Mouse (Mus musculus): ENCODE data around the gene Pgap1.

DNA sequence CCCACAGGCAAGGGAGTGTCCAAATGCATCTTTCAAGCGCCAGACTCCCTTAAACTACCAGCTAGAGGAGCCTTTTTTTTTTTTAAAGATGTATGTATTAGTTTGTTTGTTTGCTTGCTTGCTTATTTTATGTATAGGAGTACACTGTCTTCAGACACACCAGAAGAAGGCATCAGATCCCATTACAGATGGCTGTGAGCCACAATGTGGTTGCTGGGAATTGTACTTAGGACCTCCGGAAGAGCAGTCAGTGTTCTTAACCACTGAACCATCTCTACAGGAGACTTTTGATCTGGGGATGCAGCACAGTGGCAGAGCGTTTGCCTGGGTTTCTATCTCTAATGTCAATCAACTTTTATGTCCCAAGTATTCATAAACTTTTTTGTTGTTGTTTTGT is 118.4 kb downstream of the Pgap1 start:
- TF ChIP-seq CTCF (IDR thresholded peaks at IDR 0.05) = no peak
- no peak for TF ChIP-seq EP300 (IDR thresholded peaks at IDR 0.05; ENCODE audit: insufficient read depth, low read depth, low read length)
- TF ChIP-seq POLR2A (IDR thresholded peaks at IDR 0.05; ENCODE audit: insufficient read depth, low read depth, low read length) = no peak

All from heart, adult 2 months (tissue).